Mouse (Mus musculus): ENCODE results near the gene Srgap3. TPM values are rescaled to one million over a fixed set of nuclear protein-coding genes. Genes with fewer than 3 reads are reported as not detected.

Srgap3 gene
- polyA plus RNA-seq, 1 experiment from 2014 or later: 1.0 TPM

GRCm38 (mm10) chr6:112883588-112884135 lies 63.4 kb downstream of the Srgap3 start:
- 77% methylated on average over 5 of the region's 5 CpGs for WGBS
- Histone ChIP-seq H3K9me3 (replicated peaks; ENCODE audit: control insufficient read depth, low read length) (no peaks in the 10 kb centered on the region), H3K36me3 (ENCODE audit: control insufficient read depth, insufficient read depth) (no peaks in the 10 kb centered on the region), H3K4me2 (ENCODE audit: low read depth, low read length) (no peak overlapping the region), H3K27me3 (ENCODE audit: control insufficient read depth, insufficient read depth, low read length) (peaks cover 4% of the 10 kb centered on the region; the same call in 1 of the 2 replicates), H3K27ac (ENCODE audit: low read length) (no peak overlapping the region), H3K4me3 (ENCODE audit: low read length) (no peak overlapping the region), H3K4me1 (ENCODE audit: control insufficient read depth, insufficient read depth, low read length) (no peaks in the 10 kb centered on the region), H3K9ac (ENCODE audit: low read length) (no peak overlapping the region)
- ATAC-seq (replicated peaks; ENCODE audit: extremely low read depth, insufficient read depth, low FRiP score): no peak

GRCm38 (mm10) chr6:112880048-112880534 lies 67.0 kb downstream of the Srgap3 start:
- Histone ChIP-seq H3K9ac (ENCODE audit: low read length) (no peak overlapping the region), H3K36me3 (ENCODE audit: control insufficient read depth, insufficient read depth) (no peaks in the 10 kb centered on the region), H3K4me2 (ENCODE audit: low read depth, low read length) (no peak overlapping the region), H3K27ac (ENCODE audit: low read length) (no peak overlapping the region), H3K9me3 (replicated peaks; ENCODE audit: control insufficient read depth, low read length) (no peaks in the 10 kb centered on the region), H3K27me3 (ENCODE audit: control insufficient read depth, insufficient read depth, low read length) (0 out of 2 replicates have a peak, but pooled peaks cover under 1% of the 10 kb centered on the region), H3K4me3 (ENCODE audit: low read length) (no peak overlapping the region), H3K4me1 (ENCODE audit: control insufficient read depth, insufficient read depth, low read length) (no peaks in the 10 kb centered on the region)
- 51% methylated on average over 5 of the region's 5 CpGs for WGBS
- ATAC-seq (replicated peaks; ENCODE audit: extremely low read depth, insufficient read depth, low FRiP score): no peak

- Histone ChIP-seq H3K9ac (ENCODE audit: low read length) (no peak overlapping the region), H3K9me3 (replicated peaks; ENCODE audit: control insufficient read depth, low read length) (no peaks in the 10 kb centered on the region), H3K27ac (ENCODE audit: low read length) (no peak overlapping the region), H3K4me3 (ENCODE audit: low read length) (no peak overlapping the region), H3K4me2 (ENCODE audit: low read depth, low read length) (no peak overlapping the region), H3K4me1 (ENCODE audit: control insufficient read depth, insufficient read depth, low read length) (no peaks in the 10 kb centered on the region), H3K36me3 (ENCODE audit: control insufficient read depth, insufficient read depth) (no peaks in the 10 kb centered on the region), H3K27me3 (ENCODE audit: control insufficient read depth, insufficient read depth, low read length) (no peaks in the 10 kb centered on the region)
- no peak for ATAC-seq (replicated peaks; ENCODE audit: extremely low read depth, insufficient read depth, low FRiP score)
- 58% methylated on average over 5 of the region's 5 CpGs for WGBS
Observed at GRCm38 (mm10) chr6:112879154-112879553, 67.9 kb downstream of the Srgap3 start.

- no peak overlapping the region for H3K9ac ChIP-seq (ENCODE audit: low read length)
- no peak overlapping the region for H3K4me2 ChIP-seq (ENCODE audit: low read depth, low read length)
- WGBS: 75% methylated on average over 9 of the region's 9 CpGs
- H3K9me3 ChIP-seq (replicated peaks; ENCODE audit: control insufficient read depth, low read length): no peaks in the 10 kb centered on the region
- H3K4me1 ChIP-seq (ENCODE audit: control insufficient read depth, insufficient read depth, low read length): peaks cover 4% of the 10 kb centered on the region
- no peak overlapping the region for H3K27ac ChIP-seq (ENCODE audit: low read length)
- no peak for ATAC-seq (replicated peaks; ENCODE audit: extremely low read depth, insufficient read depth, low FRiP score)
- H3K4me3 ChIP-seq (ENCODE audit: low read length): no peak overlapping the region
- H3K27me3 ChIP-seq (ENCODE audit: control insufficient read depth, insufficient read depth, low read length): no peaks in the 10 kb centered on the region
- H3K36me3 ChIP-seq (ENCODE audit: control insufficient read depth, insufficient read depth): no peaks in the 10 kb centered on the region
Observed at GRCm38 (mm10) chr6:112873089-112873835, 73.8 kb downstream of the Srgap3 start.

DNA sequence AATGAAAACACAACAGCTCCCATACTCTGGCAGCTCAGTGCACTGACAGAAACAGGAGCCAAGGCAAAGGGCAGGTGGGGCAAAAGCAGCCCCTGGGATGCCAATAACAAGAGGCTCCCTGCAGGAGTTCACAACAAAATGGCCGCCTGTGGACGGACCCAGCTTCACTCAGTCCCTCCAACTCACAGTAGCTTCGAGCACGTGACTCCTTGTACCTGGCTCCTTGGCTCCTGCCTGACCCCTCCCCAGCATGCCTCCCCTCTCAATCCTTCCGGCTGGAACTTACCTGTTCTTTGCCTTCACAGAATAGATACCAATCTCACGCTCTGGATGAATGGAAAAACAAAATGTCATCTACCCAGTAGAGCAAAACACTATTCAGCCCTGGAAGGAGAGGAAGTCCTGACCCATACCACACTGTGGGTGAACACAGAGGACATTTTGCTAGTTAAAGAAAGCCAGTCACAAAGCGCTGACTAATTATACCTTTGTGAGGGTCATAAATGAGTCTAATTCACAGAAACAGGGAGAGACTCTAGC lies 75.8 kb downstream of the Srgap3 start:
- no peak overlapping the region for H3K27ac ChIP-seq (ENCODE audit: low read length)
- 86% methylated on average over 7 of the region's 7 CpGs for WGBS
- no peaks in the 10 kb centered on the region for H3K36me3 ChIP-seq (ENCODE audit: control insufficient read depth, insufficient read depth)
- H3K4me1 ChIP-seq (ENCODE audit: control insufficient read depth, insufficient read depth, low read length): peaks cover 10% of the 10 kb centered on the region
- H3K4me3 ChIP-seq (ENCODE audit: low read length): no peak overlapping the region
- no peaks in the 10 kb centered on the region for H3K9me3 ChIP-seq (replicated peaks; ENCODE audit: control insufficient read depth, low read length)
- ATAC-seq (replicated peaks; ENCODE audit: extremely low read depth, insufficient read depth, low FRiP score): no peak
- no peaks in the 10 kb centered on the region for H3K27me3 ChIP-seq (ENCODE audit: control insufficient read depth, insufficient read depth, low read length)
- H3K9ac ChIP-seq (ENCODE audit: low read length): no peak overlapping the region
- no peak overlapping the region for H3K4me2 ChIP-seq (ENCODE audit: low read depth, low read length)

DNA sequence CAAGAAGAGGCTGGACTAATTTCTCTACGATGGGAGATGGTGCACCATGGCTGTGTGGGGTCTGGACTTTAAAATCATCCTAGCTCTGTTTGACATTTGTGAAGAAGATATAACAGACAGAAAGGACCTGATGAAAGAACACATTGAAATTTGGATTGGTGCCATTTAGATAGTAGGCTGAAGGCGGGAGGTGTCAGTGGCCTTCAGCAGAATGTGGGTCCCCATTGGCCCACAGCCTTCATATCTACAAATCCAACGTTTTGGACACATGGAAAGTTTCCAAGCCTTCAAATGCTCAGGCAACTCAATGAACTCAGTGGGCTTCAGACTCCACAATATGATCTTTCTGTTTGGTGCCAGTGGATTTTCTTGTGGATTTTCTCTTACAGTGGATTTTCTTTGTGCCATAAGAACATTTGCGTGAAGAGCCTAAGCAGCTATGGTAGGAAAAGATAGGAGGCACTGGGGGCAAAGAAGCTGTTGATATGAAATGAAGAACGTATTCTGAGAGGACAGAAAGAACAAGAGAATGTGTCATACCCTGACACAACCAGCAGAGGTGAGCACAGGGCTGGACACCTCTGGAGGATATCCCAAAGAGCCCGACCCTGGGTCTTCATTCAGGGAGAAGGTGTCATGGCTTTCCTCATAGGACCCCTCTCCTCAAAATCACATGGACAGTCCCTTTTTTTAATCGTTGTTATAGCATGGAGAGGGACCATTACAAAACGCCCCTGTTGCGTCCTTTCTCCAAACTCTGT lies 78.7 kb downstream of the Srgap3 start:
- H3K9ac ChIP-seq (ENCODE audit: low read length): no peak overlapping the region
- no peaks in the 10 kb centered on the region for H3K9me3 ChIP-seq (replicated peaks; ENCODE audit: control insufficient read depth, low read length)
- no peak overlapping the region for H3K27ac ChIP-seq (ENCODE audit: low read length)
- peaks cover 22% of the 10 kb centered on the region for H3K4me1 ChIP-seq (ENCODE audit: control insufficient read depth, insufficient read depth, low read length)
- H3K36me3 ChIP-seq (ENCODE audit: control insufficient read depth, insufficient read depth): no peaks in the 10 kb centered on the region
- peak overlapping the region; percentile 19; the same call in 1 of the 2 replicates for H3K4me2 ChIP-seq (ENCODE audit: low read depth, low read length)
- no peak overlapping the region for H3K4me3 ChIP-seq (ENCODE audit: low read length)
- peak; percentile 52; the same call in 1 of the 2 replicates for ATAC-seq (replicated peaks; ENCODE audit: extremely low read depth, insufficient read depth, low FRiP score)
- WGBS: 62% methylated on average over 9 of the region's 9 CpGs
- no peaks in the 10 kb centered on the region for H3K27me3 ChIP-seq (ENCODE audit: control insufficient read depth, insufficient read depth, low read length)

- Histone ChIP-seq H3K4me2 (ENCODE audit: low read depth, low read length) (no peak overlapping the region), H3K9ac (ENCODE audit: low read length) (no peak overlapping the region), H3K27me3 (ENCODE audit: control insufficient read depth, insufficient read depth, low read length) (no peaks in the 10 kb centered on the region), H3K36me3 (ENCODE audit: control insufficient read depth, insufficient read depth) (no peaks in the 10 kb centered on the region), H3K9me3 (replicated peaks; ENCODE audit: control insufficient read depth, low read length) (no peaks in the 10 kb centered on the region), H3K4me1 (ENCODE audit: control insufficient read depth, insufficient read depth, low read length) (peaks cover 27% of the 10 kb centered on the region), H3K4me3 (ENCODE audit: low read length) (no peak overlapping the region), H3K27ac (ENCODE audit: low read length) (no peak overlapping the region)
- no peak for ATAC-seq (replicated peaks; ENCODE audit: extremely low read depth, insufficient read depth, low FRiP score)
- 80% methylated on average over 4 of the region's 4 CpGs for WGBS
Observed at GRCm38 (mm10) chr6:112866096-112866495, 81.0 kb downstream of the Srgap3 start.

DNA sequence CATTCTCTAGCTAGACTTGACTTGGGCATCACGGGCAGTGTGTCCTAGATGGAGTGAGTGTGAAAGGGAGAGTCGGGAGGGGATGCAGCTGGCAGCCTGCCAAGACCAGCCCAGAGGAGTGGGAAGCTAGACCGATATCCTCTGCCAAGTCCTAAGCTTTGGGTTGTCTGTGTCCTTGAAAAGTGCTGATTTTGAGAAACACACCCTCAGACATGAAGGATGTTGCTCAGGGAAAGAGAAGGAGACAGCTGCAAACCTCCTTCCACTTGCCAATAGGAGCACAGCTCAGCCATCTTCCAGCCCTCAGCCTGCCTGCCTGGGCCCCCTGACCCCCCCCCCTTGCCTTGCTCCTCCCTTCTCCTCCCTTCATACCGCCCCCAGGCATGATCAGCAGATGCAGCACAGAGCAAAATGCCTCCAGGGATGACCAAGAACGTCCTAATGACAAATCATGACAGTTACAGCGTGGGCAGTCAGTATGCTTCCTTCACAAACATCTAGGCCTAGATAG lies 82.0 kb downstream of the Srgap3 start:
- no peak for ATAC-seq (replicated peaks; ENCODE audit: extremely low read depth, insufficient read depth, low FRiP score)
- Histone ChIP-seq H3K4me1 (ENCODE audit: control insufficient read depth, insufficient read depth, low read length) (peaks cover 27% of the 10 kb centered on the region), H3K9me3 (replicated peaks; ENCODE audit: control insufficient read depth, low read length) (no peaks in the 10 kb centered on the region), H3K36me3 (ENCODE audit: control insufficient read depth, insufficient read depth) (no peaks in the 10 kb centered on the region), H3K27me3 (ENCODE audit: control insufficient read depth, insufficient read depth, low read length) (no peaks in the 10 kb centered on the region), H3K27ac (ENCODE audit: low read length) (no peak overlapping the region), H3K9ac (ENCODE audit: low read length) (no peak overlapping the region), H3K4me2 (ENCODE audit: low read depth, low read length) (no peak overlapping the region), H3K4me3 (ENCODE audit: low read length) (no peak overlapping the region)
- 30% methylated on average over 6 of the region's 6 CpGs for WGBS

Data from heart, embryonic 16.5 days (tissue).